Mouse (Mus musculus): ENCODE measurements at regions not wholly inside any gene's neighbourhood (a gene's known extent, or its start where the extent isn't known, plus 50 kb on each side); places are given as distances from the start of the nearest gene placed in this dataset.

GRCm38 (mm10) chr13:15931553-15932162, 80.0 kb upstream of the Inhba start:
- no peak for DNase-seq

DNA sequence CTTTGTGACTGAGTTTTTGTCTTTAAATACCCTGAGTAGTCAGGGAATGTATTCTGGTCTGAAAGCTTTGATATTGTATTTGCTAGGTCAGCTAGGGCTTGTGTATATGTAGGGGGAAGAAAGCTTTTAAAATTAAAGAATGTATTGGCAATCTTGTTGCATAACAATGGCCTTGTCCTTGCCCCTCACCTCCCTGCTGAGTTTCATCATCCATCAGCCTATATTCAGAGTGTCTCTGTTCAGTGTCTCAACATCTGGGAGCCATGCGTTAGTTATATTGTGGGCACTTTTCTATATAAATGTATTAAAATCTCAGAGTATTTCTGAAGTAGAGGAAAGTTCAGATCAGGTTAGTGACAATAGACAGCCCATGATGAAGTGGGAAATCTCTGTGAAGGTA, 76.0 kb upstream of the Inhba start:
- DNase-seq, result no peak

- DNase-seq, result no peak
Observed at GRCm38 (mm10) chr13:15936109-15936508, 75.5 kb upstream of the Inhba start.

DNA sequence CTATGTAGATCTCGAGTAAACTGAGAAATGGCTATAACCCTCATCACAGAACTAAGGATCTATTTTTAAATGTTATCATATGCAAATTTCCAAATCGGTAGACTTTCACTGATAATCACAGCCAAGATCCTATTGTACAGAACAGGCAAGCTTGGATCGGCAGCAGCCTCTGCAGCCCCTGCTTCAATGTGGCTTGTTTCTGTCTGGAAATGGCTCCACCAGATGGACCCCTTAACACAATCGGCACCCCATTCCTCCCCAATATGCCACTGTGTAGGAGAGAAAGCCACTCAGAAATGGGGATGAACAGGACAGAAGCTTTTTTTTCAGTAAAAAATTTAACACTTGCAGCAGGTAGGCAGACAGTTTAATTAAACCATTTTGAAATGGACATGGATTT, 61.5 kb upstream of the Inhba start:
- no peak for DNase-seq

DNA sequence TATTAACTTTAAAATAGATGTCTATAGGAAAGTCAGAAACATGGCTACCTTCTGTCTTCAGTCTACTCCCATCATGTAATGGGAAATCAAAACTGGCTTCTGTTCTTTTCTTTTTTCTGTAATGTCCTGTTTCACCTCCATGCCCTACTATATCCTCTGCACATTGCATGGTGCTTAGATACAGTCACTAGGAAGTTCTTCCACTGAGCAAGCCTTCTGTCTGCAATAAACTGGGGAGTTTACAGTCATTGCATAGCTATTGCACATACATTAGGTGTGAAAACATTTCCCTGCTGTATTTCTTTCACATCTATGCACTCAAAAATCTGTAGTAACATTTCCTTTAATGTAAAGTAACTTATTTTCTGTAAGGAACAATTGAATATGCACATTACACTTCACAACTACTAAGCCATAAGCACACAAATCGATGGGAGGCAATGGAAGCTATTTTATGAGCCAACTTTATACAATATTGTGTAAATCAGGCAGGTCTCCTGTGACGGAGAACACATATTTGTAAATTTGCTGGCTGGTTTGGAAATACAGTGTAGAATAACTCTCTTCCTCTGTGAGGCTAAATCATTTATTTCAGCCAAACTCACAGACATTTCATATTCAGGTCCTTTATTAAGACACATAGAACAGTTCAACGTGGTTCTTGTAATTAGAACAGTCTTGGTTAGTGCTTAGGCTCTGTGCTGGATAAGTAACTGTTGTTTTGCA, 60.6 kb upstream of the Inhba start:
- DNase-seq, result no peak

Data from cerebellum, adult 8-10 months (tissue).